Mouse (Mus musculus) left cerebral cortex, postnatal 14 days (tissue): Measurements from ENCODE around the gene Gucy2c. TPM values are rescaled to one million over a fixed set of nuclear protein-coding genes. Genes with fewer than 3 reads are reported as not detected.

Experiments
- DNase-seq, 2 experiments: peaks; one replicate each; pipeline ENCODE4 v3.0.0; 2021 to 2022; ENCODE audit warnings: low spot score in 2 of 2, mixed read lengths in 1 of 2
- intact Hi-C: fragments of 180-260 bp; cut with DNase I; formaldehyde crosslinking; loops from one replicate; pipeline ENCODE4 v1.15.1; 2025
- long read RNA-seq, 2 experiments: library from polyadenylated mRNA; stranded (forward); transcript quantifications; one replicate each; pipeline ENCODE4 v2.0.0; 2021
- total RNA-seq, 2 experiments: library from RNA; stranded (reverse); gene quantifications; 2 replicates each; pipeline ENCODE4 v1.2.3; 2021

Gucy2c gene
- under 1 TPM; 0.42 to 0.57 TPM for total RNA-seq
- long read RNA-seq, experiment 1, result 0 reads
- long read RNA-seq, experiment 2, partial matches to known transcripts, result 0 of 1 reads
- long read RNA-seq, experiment 2, other reads (novel, unspliced or antisense), result 1 of 1 reads

DNA sequence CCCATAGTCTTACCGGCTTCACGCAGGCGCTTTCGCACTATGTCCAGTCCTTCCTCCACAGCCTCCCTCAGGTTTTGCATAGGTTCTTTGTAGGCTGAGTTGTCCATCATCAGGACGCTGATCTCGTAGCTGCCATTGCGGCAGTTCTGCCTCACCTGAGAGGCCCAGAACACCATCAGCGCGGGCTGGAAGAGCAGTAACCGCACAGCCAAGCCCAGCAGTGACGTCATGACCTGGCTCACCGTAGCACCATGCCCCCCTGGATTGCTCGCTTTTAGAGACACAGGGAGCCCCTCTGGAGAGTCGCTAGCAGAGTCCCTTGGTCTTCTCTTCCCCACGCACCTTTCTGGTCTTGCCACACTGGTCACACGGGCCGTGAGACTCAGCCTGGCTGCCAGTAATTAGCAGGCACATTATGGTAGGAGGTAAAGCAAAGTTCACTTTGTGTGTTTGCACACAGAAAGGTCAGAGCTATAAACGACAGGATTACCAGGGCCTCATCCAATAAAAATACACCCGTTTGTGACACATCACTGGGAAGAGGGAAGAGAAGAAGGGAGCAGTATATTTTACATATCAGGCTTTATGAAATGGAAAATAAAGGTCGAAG is at the start of gene Gucy2c:
TSS of gene Gucy2c (minus strand) at position 389 of the 610 bp plus-strand sequence.
- intact Hi-C loops, result no loop called here
- DNase-seq, result no peak

- DNase-seq, result no peak
- intact Hi-C loops, result no loop called here
These were observed 47.1 kb upstream of the Gucy2c start for GRCm38 (mm10) chr6:136828681-136829080.

GRCm38 (mm10) chr6:136827881-136828561 is 46.5 kb upstream of the Gucy2c start, which contains the start of gene Wbp11:
Gene Wbp11 (minus strand): TSS chr6:136828233.
- intact Hi-C loops, result no loop called here
- DNase-seq, result peak; percentile 96 to 99

DNA sequence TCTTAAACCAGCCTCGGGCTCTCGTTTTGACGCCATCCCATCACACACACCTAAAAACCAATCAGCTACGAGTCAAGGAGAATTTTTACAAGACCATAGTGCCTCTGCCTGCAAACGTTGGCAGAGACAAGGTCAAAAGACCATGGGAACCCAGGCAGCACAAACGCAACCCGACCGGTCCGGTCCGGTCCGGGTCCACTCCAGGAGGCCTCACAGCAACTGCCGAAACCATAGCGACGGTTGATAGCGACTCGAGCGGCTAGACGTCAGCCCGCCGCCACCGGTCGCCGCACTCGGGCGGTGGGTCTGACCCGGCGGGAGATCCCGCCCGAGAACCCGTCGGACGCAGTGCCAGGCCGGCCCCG is 45.9 kb upstream of the Gucy2c start, which contains the start of gene BC049715:
TSS of gene BC049715 (plus strand) at position 111 of the 365 bp plus-strand sequence.
- no peak for DNase-seq
- intact Hi-C loops, result no loop called here

GRCm38 (mm10) chr6:136827116-136827515 is 45.6 kb upstream of the Gucy2c start:
- intact Hi-C loops, result no loop called here
- DNase-seq, result no peak

- intact Hi-C loops, result no loop called here
- no peak for DNase-seq
These were observed 43.4 kb upstream of the Gucy2c start for GRCm38 (mm10) chr6:136824987-136825386.

DNA sequence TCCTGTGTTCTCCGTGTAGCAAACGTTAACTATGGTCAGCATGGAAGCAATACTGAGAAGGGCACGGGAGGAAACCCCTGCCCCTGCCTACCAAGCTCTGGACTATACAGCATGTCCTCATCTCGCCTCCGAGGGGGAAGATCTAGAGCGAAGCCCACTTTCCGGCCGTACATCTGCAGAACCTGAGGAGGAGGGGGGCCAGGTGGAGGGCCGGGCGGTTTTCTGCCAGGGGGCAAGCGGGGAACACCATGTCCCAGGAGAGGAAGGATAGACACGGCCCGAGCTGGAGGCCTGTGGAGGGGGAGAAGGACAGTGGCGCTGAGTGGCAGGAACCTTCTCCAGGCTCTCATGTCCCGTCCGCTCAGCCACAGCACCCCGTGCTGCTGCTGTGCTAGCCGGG is 39.5 kb upstream of the Gucy2c start:
- intact Hi-C loops, result no loop called here
- DNase-seq, result no peak

GRCm38 (mm10) chr6:136820381-136820780 is 38.8 kb upstream of the Gucy2c start:
- intact Hi-C loops, result no loop called here

DNA sequence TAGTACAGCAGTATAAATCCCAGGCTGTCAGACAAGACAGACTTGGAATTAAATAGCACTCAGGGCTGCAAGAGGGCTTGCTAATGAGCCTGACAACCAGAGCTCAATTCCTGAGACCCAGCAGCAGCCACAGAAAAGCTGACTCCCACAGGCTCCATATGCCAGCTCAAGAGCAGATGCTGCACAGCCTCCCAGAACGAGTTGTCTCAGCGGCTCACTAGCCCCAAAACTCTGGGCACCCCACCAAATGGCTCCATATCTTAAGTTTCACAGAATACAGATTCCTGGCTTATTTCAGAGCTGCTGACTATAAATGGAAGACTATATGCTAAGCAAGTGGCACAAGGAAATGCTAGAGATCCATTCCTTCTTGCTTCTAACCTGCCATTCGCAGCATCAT is 36.0 kb upstream of the Gucy2c start:
- peak; percentile 85 to 94 for DNase-seq
- intact Hi-C loops, result no loop called here

More at GRCm38 (mm10) chr6:136820381-136820780, 38.8 kb upstream of the Gucy2c start:
- DNase-seq, result no peak

- DNase-seq, result no peak
- intact Hi-C loops, result no loop called here
These were observed 35.3 kb upstream of the Gucy2c start for GRCm38 (mm10) chr6:136816826-136817225.

DNA sequence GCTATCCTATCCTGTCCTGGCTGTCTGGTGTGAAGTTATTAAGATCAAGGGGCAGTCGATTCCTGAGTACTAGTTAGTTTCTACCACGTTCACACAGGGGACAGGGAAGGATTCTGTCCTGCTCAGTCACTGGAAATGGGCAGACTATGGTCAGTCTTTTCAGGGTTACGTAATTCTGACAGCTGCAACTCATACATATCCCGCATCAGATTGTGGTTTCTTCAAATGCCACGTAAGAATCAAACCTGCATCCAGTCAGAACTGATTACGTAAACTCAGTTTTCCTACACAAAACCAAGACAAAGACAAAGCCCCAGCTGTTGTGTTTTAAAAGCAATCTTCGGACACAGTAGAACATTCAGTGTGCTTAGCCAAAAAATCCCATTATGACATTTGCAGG is 33.8 kb upstream of the Gucy2c start:
- DNase-seq, result no peak
- intact Hi-C loops, result no loop called here

DNA sequence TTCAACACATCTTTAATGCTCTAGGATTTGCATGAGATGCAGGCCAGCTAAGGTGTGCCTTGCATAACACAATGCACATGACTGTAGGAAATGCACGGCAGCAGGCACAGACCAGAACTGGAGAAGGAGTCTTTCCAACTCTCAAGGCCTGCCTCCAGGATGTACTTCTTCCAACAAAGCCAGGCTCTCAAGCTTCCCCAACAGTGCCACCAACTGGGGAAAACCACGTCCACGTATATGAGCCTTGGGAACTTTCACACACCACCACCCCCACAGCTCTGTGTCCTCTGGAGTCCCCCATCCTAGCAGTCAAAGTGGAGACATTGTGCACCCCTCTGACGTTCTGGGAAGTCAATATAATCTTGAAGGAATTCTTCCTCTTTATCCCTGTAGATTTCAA is 31.6 kb upstream of the Gucy2c start:
- intact Hi-C loops, result no loop called here
- DNase-seq, result peak in 1 of 2 experiments; percentile 55

GRCm38 (mm10) chr6:136811196-136811595 is 29.6 kb upstream of the Gucy2c start:
- intact Hi-C loops, result no loop called here
- DNase-seq, result no peak

- intact Hi-C loops, result no loop called here
- no peak for DNase-seq
These were observed 28.1 kb upstream of the Gucy2c start for GRCm38 (mm10) chr6:136809673-136810072.

DNA sequence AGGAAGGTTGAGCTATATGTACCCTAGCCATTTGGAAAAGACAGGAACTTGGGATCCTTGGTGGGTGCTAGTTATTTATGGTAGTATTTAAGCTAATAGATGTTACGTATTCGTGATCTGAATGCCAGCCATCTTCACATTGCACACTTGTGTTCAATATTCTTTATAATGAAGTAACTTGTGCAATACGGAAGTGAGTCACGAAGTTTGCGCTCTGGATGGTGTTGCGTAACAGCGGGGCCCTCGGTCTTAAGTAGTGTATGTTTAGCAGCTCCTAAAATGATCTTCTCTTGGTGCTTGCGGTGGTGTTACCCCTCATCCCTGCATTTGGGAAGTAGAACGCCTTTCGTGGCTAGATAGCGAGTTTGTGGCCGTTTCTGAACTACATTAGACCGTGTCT is 27.5 kb upstream of the Gucy2c start:
- intact Hi-C loops, result no loop called here
- peak in 1 of 2 experiments; percentile 28 for DNase-seq

- intact Hi-C loops, result no loop called here
- DNase-seq, result peak; percentile 45 to 60
These were observed 27.1 kb upstream of the Gucy2c start for GRCm38 (mm10) chr6:136808631-136809046.

DNA sequence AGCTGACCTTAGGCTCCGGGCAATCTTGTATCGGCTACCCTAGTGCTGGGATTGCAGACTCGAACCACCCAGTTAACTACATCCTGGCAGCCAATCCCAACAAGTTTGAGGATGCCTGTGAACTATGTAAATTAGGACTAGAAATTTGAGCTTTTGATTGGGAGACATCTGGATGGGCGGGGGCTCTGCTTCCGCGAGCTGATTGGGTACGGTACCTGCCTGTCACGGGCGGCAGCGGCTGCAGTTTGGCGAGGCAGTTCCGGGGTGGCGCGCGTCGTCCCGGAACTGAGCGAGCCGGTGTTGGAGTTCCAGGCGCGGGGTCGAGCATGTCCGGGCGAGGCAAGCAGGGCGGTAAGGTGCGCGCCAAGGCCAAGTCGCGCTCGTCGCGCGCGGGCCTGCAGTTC is 26.5 kb upstream of the Gucy2c start, which contains the start of gene H2afj:
TSS of gene H2afj (plus strand) at position 231 of the 404 bp plus-strand sequence.
- DNase-seq, result peak; percentile 98
- intact Hi-C loops, result no loop called here

- intact Hi-C loops, result no loop called here
- no peak for DNase-seq
These were observed 25.9 kb upstream of the Gucy2c start for GRCm38 (mm10) chr6:136807395-136808013.

DNA sequence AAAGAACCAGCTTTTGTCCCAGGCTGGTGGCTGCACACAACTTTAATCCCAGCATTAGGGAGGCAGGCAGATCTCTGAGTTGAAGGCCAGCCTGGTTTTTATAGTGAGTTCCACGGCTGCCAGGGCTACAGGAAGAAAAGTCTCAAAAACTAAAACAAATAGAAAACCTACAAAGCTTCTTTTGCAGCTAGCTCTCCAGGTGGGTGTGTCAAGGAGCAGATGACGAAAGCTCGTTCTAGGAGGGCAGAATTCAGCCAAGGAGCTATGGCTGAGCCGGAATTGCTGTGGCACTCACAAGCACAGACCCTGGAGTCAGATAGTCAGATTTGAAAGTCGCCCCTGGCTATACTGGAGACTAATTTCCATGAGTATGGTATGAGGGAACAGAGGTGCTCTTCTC is 25.3 kb upstream of the Gucy2c start:
- DNase-seq, result no peak
- intact Hi-C loops, result no loop called here

GRCm38 (mm10) chr6:136805409-136805775 is 23.8 kb upstream of the Gucy2c start:
- DNase-seq, result no peak
- intact Hi-C loops, result no loop called here
